Mouse (Mus musculus) layer of hippocampus, adult 9-10 months (tissue): ENCODE data around the gene Hist1h3d.

Experiments
- DNase-seq: peaks from one replicate; pipeline ENCODE4 v3.0.0; 2022; ENCODE audit warnings: low spot score

Gene Hist1h3d

GRCm38 (mm10) chr13:23621532-23622174, 46.1 kb downstream of the Hist1h3d start:
- peak; percentile 45 for DNase-seq

- DNase-seq: peak; percentile 55
These were observed 46.7 kb downstream of the Hist1h3d start, which contains the start of gene Hist1h1e for GRCm38 (mm10) chr13:23622175-23622671. Gene Hist1h1e (minus strand): TSS chr13:23622558.

GRCm38 (mm10) chr13:23622861-23623450, 47.4 kb downstream of the Hist1h3d start:
- DNase-seq: no peak
